1 mouse cellular context compared by ENCODE assay signal in the genomic region with DNA sequence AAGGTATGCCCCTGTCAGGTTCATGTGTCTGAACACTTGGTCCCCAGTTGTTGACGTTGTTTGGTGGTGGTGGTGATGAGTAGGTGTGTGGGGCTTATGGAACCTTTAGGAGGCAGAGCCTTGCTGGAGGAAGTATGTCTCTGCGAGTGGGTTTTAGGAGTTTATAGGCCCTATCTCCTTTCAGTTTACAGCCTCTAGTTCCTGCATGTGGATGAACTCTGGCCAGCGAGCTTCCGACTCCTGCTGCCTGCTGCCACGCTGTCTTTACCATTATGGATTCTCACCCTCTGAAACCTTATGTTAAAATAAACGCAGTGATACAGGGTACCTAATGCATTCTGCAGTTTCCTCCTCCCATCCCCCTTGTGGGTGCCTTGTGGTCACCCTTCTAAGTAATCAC.
TF ChIP-seq lines count a peak whose summit lies in the region.

No protein-coding gene starts in this region.

TF ChIP-seq in MEL, 35 proteins besides CTCF, POLR2A, EP300 and RAD21 (continued from another document):
- TF ChIP-seq MYB (IDR thresholded peaks at IDR 0.05; ENCODE audit: low read depth, low read length), result no peak
- TF ChIP-seq ZC3H11A (IDR thresholded peaks at IDR 0.05; ENCODE audit: low read depth, low read length), result no peak
- TF ChIP-seq HCFC1 (IDR thresholded peaks at IDR 0.05; ENCODE audit: low read depth, low read length), result peak; percentile 66
- TF ChIP-seq NELFE (IDR thresholded peaks at IDR 0.05; ENCODE audit: low read depth, low read length), result peak; percentile 66
- TF ChIP-seq TBP (IDR thresholded peaks at IDR 0.05; ENCODE audit: low read depth, low read length), result peak; percentile 84
- no peak for TF ChIP-seq SMC3 (IDR thresholded peaks at IDR 0.05; ENCODE audit: low read depth, low read length)
- TF ChIP-seq MAFK (IDR thresholded peaks at IDR 0.05; ENCODE audit: borderline replicate concordance, low read depth, low read length), result no peak
- peak; percentile 9; the same call in 1 of the 2 replicates for TF ChIP-seq TAL1 (IDR thresholded peaks at IDR 0.05; ENCODE audit: low read length)
- TF ChIP-seq UBTF (IDR thresholded peaks at IDR 0.05; ENCODE audit: borderline replicate concordance, insufficient read depth, low read depth, low read length), result no peak
- no peak for TF ChIP-seq CHD1 (IDR thresholded peaks at IDR 0.05; ENCODE audit: low read depth, low read length)
- no peak for TF ChIP-seq RCOR1 (IDR thresholded peaks at IDR 0.05; ENCODE audit: low read depth, low read length)
- TF ChIP-seq ELF1 (IDR thresholded peaks at IDR 0.05; ENCODE audit: low read depth, low read length), result peak; percentile 72
- TF ChIP-seq POLR2AphosphoS2 (IDR thresholded peaks at IDR 0.05; ENCODE audit: low read length), result no peak
- peak; percentile 79 for TF ChIP-seq MAX (IDR thresholded peaks at IDR 0.05; ENCODE audit: low read length)
- peak; percentile 90 for TF ChIP-seq MXI1 (IDR thresholded peaks at IDR 0.05; ENCODE audit: low read depth, low read length)
- TF ChIP-seq ZMIZ1 (IDR thresholded peaks at IDR 0.05; ENCODE audit: low read depth, low read length), result no peak
- no peak for TF ChIP-seq ZNF384 (IDR thresholded peaks at IDR 0.05; ENCODE audit: low read depth, low read length)
- no peak for TF ChIP-seq USF2 (IDR thresholded peaks at IDR 0.05; ENCODE audit: borderline replicate concordance in 1 of 2, insufficient read depth in 1 of 2, low read depth in 1 of 2, low read length in 2 of 2)
- TF ChIP-seq E2F4 (IDR thresholded peaks at IDR 0.05; ENCODE audit: borderline replicate concordance, low read depth, low read length), result no peak
- peak; percentile 63 for TF ChIP-seq TCF12 (IDR thresholded peaks at IDR 0.05; ENCODE audit: low read depth, low read length)
- peak; percentile 92 for TF ChIP-seq MYC (IDR thresholded peaks at IDR 0.05; ENCODE audit: low read depth, low read length)
- TF ChIP-seq MEF2A (IDR thresholded peaks at IDR 0.05; ENCODE audit: extremely low read depth, insufficient replicate concordance, low read depth, low read length, poor library complexity, severe bottlenecking), result no peak
- peak; percentile 84 for TF ChIP-seq SIN3A (IDR thresholded peaks at IDR 0.05; ENCODE audit: low read length)
- no peak for TF ChIP-seq POLR2AphosphoS5 (IDR thresholded peaks at IDR 0.05; ENCODE audit: borderline replicate concordance, low read depth, low read length)
- TF ChIP-seq USF1 (IDR thresholded peaks at IDR 0.05; ENCODE audit: low read depth, low read length), result no peak
- no peak for TF ChIP-seq GABPA (IDR thresholded peaks at IDR 0.05; ENCODE audit: low read depth, low read length)
- peak; percentile 85 for TF ChIP-seq GATA1 (IDR thresholded peaks at IDR 0.05; ENCODE audit: low read depth, low read length)
